Mouse (Mus musculus) urinary bladder, postnatal 10 days (tissue): Measurements from ENCODE around the gene Vwce.
A peak's percentile ranks its signal among the peaks of the same experiment; 100 is the strongest.

Experiments
- DNase-seq: peaks from one replicate; pipeline ENCODE4 v3.0.0; 2022; ENCODE audit warnings: low spot score

Gene Vwce

DNA sequence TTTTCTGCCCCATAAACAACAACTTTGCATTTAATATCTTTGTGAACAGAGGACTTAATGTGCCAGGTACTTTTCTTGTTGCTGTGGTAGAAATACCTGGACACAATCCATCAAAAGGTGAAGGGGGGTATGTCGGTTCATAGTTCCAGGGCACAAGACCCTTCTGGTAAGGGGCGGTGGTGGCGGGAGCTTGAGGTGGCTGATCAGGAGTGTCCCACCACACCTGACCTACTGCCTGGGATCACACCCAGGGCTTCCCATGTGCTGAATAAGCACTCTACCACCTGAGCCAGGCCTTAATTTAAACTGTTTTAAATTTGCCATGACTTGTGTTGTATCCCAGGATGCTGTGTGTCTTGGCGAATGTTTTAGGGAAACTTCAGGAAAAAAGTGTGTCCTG lies 57.1 kb downstream of the Vwce start:
- no peak for DNase-seq

DNA sequence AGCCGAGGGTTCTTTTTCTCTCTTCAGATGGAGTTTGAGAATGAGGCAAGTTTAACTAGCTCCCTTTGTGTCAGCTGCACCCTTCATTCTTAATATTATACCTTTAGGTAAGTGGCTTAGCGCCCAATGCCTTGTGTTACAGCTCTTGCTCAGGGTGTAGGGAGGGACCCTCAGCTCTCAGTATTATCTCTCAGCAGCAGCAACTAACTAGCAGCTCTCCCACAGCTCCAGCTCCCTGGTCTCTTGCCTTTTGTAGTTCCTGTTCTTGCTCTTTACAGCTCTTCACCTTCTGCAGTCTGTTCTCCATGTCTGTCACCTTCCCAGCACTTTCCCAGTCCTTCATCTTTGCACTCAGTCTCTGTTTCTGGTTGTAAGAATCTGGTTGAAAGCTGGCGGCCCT lies 57.6 kb downstream of the Vwce start:
- no peak for DNase-seq

GRCm38 (mm10) chr19:10692361-10692760 lies 58.3 kb downstream of the Vwce start:
- DNase-seq, result no peak

DNA sequence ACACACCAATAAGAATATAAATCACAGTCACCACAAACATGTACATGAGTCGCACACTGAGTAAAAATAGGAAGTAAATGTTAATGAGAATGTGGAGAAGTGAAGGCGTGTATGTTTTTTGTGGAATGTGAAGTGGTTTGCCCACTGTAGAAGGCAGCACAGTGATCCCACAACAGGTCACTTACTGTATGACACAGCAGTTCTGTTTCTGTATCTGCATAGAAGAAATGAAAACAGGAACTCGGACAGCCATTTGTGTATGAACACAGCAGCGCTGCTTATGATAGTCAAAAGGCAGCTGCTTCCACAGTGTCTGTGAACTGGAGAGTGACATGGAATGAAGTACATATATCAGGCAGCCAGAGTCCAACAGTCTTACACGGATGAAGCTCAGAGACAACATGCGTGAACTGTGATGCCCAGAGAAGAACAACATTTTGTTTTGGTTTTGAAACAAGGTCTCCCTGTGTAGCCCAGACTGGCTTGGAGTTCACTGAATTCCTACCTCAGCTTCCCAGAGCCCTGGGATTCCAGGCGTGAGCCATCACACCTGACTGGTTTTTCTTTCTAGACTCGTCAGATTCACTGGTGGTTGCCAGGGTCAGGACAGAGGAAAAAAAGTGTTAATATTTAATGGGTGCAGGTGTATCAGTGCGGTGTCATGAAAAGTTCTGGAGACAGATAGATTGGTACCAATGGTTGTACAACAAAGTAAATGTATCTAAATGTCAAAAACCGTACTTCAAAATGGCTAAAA lies 60.1 kb downstream of the Vwce start:
- no peak for DNase-seq

- no peak for DNase-seq
Measured at GRCm38 (mm10) chr19:10695801-10696200, 61.8 kb downstream of the Vwce start.

- no peak for DNase-seq
Measured at GRCm38 (mm10) chr19:10698131-10698991, 64.3 kb downstream of the Vwce start.

- DNase-seq, result no peak
Measured at GRCm38 (mm10) chr19:10699851-10700250, 65.8 kb downstream of the Vwce start.

DNA sequence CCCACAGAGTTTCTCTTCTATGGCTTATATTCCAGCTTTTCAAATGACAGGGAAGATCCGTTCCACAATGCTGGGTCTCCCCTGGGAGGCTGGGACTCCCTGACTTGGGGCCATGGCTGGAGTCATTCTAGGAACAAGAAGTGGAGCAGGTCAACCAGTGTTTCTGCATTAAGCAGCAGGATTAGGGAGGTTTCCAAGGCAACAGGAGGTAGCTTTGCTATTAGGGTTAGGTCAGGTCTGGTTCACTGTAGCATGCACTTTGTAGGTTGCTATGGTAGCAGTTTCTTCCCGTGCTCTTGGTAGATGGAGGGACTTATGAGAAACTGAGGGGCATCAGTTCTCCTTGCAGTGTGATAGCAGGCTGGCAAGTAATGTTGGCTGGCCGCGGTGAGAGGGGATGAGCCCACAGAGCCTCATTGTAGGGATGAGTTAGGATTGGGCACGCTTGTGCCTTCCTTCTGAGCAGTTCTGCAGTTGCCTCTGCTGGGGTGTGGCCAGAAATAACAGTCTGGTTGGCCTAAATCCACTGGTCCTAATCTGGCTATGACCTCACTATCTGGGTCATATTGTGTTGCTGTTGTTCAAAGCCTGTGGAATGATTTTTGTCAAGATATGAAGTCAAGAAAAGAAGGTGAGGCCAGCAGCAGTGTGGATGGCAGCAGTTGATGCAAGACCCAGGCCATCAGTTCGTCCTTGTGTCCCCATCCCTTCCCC lies 67.2 kb downstream of the Vwce start:
- no peak for DNase-seq

DNA sequence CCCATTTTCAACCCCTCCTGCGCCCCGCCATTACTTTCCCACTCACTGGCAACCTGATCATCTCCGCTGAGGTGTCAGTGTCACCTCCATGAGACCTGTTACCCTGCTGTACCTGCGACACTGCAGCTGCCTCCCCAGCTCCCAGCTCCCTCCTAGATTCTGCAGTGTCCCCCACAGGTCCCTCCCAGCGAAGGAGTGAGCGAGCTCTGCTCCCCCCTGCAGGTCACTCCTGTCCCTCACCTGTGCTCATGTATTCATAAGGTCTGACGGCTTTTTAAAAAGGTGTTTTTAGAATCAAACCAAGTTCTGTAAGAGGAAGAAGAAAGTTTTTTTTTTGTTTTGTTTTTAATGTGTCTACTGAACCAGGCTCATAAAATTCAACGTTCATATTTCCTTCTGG lies 68.1 kb downstream of the Vwce start:
- no peak for DNase-seq

DNA sequence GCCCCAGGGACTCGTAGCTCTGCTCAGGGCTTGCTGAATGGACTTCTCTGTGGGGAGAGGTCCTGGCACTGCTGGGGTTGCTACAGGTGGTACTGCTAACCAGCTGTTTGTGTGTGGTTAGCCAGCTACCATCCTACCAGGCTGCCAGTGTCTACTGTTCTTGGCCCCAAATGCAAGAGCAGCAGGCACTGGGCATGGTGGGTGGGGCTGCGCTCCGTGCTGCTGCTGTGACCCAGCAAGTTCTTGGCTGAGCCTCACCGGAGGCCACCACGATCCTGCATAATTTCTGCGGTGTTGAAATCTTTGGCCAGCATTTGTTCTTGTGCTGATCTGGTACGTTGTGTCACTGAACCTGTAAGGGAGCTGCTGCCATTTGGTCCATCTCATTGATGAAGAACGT lies 69.5 kb downstream of the Vwce start:
- no peak for DNase-seq

DNA sequence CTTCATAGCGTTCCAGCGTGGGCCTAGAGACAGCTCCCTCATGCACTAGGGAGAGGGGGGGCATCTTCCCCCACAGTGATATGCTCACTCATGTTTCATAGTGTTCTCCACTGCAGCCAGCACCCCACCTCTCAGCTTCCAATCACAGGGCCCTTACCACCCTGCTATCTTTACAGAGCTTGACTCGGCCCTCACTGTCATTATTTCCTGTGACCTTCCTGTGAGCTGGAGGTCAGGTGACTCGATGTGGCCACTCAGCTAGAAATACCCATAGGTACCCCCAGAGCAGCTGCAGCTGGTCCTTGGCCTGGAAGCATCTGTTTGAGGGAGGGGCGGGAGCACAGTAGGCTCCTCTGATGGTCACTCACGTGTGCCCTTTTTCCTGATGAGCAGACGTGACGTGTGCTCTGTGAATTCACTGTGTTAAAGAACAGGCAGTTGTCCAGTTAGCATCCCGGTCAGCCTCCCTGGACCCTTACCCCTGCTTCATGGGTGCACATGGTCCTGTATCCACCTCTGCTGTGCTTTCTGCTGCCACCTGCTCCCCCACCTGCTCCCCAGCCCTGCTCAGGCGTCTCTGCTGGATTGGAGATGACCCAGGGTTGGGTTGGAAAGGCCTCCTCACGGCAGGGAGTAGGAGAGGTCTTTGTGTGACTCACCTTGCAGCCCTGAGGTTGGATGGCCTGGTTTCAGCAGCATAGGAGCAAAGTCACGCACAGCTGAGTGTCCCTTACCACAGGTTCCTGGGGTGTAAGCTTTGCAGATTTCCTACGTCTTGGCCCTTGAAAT lies 73.3 kb downstream of the Vwce start:
- DNase-seq, result no peak

DNA sequence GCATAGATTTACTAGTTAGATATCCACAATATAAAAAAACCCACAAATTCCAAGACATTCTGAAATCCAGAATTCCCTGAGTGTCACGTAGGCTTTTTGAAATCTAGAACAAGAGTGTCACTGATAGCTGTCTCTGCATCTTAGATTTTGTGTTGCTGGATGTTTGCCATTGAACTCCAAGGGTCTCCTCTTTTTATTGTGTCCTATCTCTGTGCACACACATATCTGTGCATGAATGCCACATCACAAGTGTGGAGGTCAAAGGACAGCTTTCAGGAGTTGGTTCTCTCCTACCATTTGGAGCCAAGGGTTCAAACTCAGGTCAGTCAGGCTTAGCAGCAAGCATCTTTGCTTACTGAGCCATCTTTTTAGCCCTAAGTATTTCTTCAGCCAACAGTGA lies 73.9 kb downstream of the Vwce start:
- DNase-seq, result no peak

DNA sequence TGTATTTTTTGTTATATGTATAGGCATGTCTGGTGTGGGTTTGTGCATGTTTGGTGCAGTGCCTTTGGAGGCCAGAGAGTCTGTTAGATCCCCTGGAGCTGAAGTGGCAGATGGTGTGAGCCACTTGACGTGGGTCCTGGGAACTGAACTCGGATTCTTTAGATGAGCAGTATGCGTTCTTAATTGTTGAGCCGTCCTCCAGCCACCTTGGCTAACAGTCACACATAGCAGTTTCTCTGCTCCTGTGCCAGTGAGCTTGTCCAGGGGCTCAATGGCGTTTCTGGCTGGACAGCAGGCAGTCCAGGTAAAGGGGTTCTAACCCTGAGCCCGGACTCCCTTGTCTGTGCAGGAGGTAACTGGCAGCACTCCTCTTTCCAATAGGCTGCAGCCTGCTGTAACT lies 74.9 kb downstream of the Vwce start:
- DNase-seq, result no peak

DNA sequence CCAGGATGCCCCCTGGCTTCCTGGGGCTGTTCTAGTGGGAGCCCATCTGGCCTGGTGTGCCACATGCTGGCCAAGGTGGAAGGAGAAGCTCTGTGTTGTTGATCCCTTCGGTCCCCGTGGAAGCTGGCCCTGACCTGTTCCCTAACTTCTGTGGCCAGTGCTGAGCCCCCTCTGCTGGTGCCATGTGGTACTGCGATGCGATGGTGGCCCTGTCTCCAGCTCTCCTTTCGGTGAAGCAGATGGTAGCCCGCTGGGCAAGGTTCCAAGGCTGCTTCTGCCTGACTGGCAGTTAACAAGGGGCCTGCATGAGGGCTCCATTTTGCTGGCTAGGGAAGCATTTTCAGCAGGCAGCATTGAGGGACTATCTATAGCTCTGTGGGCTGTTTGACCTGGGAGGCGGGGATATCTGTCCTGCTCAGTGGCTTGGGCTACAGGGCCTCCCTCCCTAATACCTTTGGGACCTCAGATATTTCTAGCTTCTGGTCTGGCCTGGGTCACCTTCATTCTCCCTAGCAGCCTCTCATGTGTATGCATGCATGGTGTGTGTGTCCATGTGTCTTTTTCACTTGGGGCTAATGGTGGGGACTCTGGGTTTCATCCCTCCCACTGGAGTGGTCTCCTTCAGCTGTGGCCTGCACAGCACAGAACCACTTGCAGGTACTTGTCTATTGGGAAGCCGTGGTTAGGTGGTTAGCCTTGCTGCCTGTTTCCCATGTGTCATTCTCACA lies 75.5 kb downstream of the Vwce start:
- peak; percentile 85 for DNase-seq

DNA sequence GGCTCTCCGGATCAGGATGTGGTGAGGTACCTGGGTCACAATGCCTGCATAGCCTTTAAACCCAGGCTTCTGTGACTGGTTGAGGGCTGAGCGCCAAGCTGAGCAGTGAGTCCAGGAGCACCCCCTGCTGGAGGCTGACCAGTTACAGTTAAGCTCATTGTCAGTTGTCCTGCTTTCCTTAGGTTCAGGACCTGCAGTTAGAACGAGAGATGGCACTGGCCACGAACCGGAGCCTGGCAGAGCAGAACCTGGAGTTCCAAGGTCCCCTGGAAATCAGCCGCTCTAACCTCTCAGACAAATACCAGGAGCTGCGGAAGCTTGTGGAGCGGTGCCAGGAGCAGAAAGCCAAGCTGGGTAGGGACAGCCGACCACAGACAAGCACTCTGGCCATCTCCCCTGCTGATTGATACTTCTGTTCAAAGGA lies 76.1 kb downstream of the Vwce start:
- DNase-seq, result no peak

- DNase-seq, result no peak
Measured at GRCm38 (mm10) chr19:10710751-10711150, 76.7 kb downstream of the Vwce start.

DNA sequence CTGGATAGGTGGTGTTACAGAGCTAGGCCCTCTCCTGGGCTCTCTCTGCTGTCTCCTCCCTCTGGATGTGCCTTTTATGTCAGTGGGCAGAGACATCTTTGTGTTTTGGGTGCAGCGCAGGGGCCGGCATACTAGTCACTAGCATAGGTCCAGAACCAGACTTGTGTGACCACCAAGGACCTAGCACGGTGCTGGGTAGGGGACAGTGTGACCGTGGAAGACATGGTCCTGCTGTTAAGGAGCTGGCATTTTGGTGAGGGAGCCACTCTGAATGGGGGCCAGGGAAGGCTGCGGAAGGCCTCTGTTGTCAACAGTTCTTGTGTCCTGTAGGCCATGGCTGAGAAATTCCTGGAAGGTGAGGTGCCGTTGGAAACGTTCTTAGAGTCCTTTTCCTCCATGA lies 78.2 kb downstream of the Vwce start:
- DNase-seq, result no peak

DNA sequence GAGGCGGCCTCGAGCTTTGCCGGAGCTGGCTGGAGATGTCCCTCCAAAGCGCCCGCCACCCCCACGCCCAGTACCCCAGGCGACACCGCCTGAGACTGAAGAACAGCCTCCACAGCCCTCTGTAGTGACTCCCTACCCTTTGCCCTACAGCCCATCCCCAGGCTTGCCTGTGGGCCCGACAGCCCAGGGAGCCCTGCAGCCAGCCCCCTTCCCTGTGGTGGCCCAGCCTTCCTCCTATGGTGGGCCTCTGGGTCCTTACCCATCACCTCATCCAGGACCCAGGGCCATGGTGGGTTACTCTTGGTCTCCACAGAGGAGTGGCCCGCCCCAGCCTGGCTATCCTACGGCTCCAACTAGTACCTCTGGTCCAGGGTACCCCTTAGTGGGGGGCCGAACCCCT lies 78.6 kb downstream of the Vwce start:
- no peak for DNase-seq

DNA sequence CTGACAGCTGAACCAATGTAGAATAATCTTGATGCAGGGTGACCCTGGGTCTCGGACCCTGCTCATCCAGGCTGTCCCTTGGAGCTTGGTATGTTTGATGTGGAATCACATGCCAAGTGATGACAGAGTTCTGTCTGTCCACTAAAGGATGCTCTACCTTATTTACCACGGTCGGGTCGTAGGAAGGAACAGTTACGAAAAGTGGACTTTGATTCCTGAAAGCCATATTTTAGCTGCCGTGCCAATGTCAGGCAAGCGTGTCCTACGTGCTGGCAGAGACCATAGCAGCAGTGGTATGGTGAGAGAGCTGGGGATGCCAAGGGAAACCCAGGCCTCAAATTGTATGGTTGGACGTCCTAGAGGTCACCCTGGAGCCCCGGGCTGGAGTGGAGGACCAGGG lies 79.5 kb downstream of the Vwce start:
- no peak for DNase-seq

DNA sequence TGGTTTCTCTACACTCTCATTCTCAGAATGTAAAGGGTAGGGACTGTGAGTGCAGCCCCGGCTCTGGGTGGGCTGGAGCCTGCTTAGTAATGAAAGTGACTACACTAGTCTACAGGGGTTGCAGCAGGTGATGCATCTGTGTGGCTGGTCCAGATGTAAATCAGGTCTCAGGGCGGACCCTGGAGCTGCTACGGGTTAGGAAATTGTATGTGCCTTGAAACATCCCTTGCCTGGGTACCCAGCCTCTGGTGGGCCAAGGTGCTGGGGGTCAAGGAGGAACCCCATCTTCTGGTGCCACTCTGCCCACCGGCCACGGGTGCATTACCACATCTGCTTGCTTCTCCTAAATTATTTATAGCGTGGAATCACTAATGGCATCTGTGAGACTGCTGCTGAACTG lies 80.2 kb downstream of the Vwce start:
- DNase-seq, result no peak
